Mouse (Mus musculus) thymus, postnatal 0 days (tissue): Measurements from ENCODE around the gene Zfp324. TPM values are rescaled to one million over a fixed set of nuclear protein-coding genes. Genes with fewer than 3 reads are reported as not detected.

Experiments used
- DNase-seq: peaks from one replicate; pipeline ENCODE4 v3.0.0-alpha.2; 2015; ENCODE audit warnings: low spot score
- polyA plus RNA-seq: library from polyadenylated mRNA; unstranded; fragments of >200 nt; fragmentation: Nextera tagmentation; extraction: Ambion mirVana; gene quantifications from 2 replicates; pipeline ENCODE4 v1.2.1, GENCODE M21; 2015

Gene Zfp324
- polyA plus RNA-seq, 1 experiment from 2014 or later = 5.0 TPM

DNA sequence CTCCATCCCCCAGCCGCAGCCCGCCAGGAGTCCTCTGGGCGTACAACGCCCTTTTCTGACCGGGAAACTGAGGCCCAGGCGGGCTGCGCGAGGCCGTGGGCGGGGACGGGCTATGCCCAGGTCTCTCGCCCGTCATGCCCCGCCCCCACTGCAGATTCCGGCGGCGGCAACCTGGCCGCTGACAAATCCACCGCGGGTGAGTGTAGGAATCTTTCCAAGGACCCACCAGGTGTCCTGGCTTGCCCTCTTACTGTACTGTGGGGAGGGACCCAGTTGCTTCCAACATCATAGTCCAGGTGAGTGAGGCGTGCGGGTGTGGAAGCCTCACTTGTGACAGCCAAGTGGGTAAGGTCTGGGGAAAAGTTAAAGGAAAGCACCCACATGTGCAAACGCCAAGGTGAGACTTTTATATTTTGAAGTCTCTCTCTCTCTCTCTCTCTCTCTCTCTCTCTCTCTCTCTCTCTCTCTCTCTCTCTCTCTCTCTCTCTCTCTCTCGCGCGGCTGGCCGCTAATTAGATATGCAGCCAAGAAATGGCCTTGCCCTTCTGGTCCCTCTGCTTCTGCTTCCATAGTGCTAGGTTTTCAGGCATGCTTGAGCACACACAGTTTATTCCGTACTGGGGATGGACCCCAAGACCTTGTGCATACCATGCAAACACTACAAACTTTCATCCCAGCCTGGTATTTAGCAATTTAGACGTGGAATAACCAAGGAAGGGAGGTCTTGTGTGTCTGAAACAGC, 637 bp downstream of the Zfp324 start:
- peak; percentile 45 for DNase-seq

DNA sequence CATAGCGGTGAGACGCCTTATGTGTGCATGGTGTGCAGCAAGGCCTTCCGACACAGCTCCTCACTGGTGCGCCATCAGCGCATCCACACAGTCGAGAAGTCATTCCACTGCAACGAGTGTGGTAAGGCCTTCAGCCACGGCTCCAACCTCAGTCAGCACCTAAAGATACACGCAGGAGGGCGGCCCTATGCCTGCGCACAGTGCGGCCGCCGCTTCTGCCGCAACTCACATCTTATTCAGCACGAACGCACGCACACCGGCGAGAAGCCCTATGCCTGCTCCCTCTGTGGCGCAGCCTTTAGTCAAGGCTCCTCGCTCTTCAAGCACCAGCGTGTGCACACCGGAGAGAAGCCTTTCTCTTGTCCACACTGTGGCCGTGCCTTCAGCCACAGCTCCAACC, 5.3 kb downstream of the Zfp324 start:
- DNase-seq = no peak

DNA sequence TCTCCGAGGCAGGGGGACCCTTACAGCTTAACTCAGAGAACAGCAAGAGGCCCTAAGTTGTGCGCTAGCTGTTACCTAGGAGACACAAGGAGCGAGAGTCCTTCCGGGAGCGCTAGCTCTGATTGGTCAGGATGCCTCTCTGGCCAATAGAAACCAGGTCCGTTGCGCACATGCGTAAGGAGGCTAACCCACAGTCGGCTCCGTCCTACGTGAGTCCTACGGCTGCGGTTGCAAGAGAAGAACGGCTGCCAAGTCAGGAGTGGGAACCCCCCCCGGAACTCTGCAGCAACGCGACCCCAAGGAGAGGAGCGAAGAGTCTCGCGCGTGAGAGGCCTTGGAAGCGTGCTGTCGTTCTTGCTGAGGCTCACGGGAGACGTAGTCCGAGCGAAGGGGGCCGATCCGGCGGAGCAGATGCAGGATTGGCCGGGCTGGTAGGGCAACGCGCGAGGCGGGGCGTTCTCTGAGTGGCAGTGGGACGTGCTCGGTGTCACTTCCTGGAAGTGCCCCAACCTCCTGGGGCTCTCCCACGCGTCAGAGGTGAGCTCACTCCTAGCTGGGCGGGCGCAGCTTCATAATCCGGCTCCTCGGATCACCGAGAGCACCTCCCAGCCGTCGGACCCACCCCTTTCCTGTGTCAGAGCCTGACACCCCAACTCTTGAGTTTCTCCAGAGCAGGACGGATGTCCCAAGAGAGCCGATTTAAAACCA, 12.2 kb downstream of the Zfp324 start, which contains the start of gene Zfp446:
Gene Zfp446 (plus strand): TSS at position 167 of the 708 bp plus-strand sequence.
- DNase-seq = peak; percentile 98

DNA sequence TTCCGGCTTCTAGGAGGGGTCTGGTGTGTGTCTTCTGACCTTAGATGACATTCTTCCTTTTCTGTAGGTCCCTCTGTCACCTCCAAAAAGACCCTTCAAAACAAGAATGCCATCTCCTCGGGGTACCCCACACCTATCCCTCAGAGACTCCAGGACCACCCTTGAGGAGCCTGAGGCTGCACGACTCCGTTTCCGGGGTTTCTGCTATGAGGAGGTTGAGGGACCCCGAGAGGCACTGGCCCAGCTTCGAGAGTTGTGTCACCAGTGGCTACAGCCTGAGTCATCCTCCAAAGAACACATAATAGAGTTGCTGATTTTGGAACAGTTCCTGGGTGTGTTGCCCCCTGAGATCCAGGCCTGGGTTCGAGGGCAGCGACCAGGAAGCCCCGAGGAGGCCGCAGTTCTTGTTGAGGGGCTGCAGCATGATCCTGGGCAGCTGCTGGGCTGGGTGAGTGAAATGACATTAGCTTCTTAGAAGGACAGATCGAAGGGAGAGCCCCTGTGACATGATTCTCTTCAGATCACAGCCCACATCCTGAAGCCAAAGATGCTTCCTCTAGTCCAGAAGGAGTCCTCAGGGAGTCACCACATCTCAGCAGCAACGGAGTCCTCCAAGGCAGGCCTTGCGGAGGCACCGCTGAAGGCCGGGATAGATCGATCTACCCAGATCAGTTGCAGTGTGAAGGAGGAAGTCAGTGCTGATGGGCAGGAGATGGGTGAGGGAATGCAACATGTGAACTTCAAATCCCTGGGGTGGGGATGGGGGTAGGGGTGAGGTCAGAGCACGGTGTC, 13.5 kb downstream of the Zfp324 start:
- DNase-seq = no peak

DNA sequence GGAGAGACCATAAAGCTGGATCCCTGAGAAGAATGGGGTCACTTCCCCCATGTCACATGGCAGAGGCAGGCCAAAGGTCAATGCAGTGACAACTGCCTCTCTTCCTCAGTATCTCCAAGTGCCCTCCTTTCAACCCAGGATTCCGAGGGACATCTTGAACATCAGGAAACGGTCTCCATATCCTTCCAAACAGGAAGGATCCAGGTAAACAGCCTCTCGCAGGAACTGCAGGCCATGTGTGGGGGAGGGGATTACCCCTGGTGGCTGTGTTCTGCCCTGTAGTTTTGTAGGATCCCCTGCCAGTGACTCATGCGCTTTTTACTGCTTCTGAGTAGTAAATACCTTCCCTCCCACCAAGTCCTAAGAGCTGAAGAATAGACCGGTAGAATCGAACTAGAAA, 14.1 kb downstream of the Zfp324 start:
- DNase-seq = no peak

DNA sequence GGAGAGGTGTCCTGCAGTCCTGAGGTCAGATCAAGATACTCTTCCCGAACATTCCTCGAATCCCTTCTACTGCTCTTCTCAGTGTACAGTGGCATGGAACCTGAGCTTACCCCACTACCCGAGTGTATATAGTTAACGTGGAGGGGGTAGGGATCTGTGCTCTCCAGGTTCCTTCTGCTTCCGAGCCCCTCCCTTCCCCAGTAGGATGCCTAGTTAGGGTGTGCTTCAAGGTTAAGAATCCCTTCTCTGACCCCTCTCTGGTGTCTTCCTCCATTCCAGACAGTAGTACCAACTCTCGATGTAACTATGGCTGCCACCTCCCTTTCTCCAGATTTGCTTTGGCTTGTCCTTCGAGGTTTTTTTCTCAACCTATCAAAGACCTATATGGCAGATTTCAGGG, 14.7 kb downstream of the Zfp324 start:
- no peak for DNase-seq

DNA sequence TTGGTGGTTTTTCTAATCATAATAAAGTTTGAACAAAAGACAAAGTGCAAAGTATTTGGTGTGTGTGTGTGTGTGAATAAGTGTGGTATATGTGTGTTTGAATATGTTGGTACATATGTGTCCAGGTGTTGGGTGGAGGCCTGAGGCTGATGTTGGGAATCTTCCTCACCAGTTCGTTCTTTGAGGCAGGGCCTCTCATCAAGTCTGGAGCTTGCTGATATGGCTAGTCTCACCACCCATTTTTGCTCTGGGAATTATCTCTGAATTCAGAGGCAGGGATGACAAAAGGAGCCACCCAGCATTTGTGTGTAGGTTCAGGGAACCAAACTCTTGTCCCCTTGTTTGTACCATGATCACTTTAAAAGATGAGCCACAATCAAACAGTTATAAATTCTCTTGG, 20.1 kb downstream of the Zfp324 start:
- no peak for DNase-seq

DNA sequence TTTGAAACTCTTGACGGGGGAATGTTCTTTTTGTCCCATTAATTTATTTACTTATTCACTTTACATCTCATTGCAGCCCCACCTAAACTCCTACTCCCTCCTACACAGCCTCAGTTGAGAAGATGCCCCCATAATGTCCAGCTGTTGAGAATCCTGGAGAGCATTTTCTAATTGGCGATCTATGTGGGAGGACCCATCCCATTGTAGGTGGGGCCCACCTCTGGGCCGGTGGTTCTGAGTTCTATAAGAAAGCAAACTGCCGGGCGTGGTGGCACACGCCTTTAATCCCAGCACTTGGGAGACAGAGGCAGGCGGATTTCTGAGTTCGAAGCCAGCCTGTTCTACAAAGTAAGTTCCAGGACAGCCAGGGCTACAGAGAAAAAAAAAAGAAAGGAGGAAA, 21.3 kb downstream of the Zfp324 start:
- no peak for DNase-seq

DNA sequence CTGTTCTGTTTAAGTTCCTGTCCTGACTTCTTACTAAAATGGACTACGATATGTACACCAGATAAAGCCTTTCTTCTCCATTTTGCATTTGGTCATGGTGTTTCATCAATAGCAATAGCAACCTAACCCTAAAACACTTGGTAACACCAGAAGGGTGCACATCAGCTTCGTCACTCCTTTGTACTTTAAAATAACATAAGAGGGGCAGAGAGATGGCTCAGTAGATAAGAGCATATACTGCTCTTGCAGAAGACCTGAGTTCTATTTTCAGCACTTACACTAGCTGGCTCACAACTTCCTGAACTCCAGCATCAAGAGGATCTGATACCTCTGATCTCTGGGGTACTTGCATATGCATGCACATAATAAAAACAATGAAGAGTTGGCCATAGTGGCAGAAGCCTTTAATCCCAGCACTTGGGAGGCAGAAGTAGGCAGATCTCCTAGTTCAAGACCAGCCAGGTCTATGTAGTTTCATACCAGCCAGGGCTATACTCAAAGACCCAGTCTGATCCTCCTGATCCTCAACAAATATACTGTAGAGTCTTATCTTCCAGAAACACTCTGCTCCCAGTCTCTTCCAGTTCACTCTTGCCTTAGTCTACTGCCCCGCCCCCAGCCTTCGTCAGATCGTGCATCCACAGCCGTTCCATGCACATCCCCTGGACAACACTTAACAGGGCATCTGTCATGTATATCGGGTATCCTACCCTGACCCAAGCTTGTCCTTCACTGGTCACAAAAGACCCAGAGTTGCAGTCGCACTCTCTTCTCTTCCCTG, 22.0 kb downstream of the Zfp324 start:
- peak; percentile 39 for DNase-seq

DNA sequence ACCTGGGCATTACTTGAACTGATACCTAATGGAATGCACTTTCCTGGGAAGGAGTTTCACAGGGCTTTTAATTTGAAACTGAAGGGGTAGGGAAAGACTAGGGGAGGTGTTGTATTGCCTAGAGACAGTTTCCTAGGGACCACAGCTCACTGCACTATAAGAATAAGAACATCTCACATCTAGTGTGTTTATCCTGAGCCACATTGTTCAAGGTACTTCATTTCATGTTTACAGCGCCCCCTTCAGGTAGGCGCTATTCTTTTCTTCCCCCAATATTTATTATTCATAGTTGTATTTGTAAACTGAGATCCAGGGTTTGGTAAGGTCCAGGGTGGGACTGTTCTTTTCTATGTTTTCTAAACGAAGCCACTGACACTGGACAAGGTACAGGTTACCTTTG, 26.6 kb downstream of the Zfp324 start:
- DNase-seq = peak; percentile 63

DNA sequence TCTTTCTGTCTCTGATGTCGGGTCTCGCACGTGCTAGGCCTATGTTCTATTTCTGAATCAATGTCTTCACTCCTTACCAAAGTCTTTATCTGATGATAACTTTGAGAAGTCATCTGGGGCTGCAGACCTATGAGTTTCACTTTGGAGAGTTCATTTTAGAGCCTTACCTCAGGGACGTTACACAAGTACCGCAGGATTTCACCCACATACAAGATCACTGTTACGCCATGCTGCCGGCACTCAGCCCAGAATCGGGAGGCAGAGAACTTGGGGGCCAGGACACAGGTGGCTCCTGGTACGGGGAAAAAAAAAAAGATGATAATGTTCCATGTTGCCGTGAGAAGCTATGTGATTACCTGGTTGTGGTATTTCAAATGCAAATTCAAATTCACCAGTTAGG, 27.5 kb downstream of the Zfp324 start:
- no peak for DNase-seq

DNA sequence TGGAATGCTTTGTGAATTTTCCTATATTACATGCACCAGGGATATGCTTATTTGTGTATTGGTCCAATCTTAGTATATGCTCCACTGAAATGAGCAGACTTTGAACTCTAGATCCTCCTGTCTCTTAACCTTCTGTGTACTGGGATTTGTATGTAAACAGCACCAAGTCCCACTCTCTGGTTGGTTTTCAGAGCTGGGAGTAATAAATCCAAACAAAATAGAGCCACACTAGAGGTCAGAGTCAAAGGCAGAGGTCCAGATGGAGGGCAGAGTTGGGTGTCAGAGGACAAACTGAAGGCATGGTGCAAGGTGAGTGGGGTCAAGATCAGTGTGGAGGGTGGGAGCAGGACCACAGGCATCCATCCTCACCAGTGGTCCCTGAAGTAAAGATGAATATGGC, 30.2 kb downstream of the Zfp324 start:
- no peak for DNase-seq

DNA sequence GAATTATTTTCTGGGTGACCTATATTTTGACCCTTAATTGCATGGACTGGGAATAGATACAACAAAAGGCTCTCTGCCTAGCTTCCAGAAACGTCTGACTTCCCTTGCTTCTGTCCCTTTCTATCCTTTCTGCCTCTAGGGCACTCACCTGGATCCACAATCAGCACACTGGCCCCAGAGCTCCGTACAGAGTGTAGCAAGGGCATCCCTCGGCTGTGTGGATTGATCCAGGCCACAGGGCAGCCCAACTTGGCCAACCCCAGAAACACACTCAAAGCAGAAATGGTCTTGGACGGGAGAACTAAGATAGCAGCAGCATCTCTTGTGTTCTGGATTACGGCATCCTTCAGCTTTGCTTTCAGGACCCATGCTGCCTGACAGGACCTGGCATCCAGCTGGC, 31.6 kb downstream of the Zfp324 start:
- DNase-seq = no peak

DNA sequence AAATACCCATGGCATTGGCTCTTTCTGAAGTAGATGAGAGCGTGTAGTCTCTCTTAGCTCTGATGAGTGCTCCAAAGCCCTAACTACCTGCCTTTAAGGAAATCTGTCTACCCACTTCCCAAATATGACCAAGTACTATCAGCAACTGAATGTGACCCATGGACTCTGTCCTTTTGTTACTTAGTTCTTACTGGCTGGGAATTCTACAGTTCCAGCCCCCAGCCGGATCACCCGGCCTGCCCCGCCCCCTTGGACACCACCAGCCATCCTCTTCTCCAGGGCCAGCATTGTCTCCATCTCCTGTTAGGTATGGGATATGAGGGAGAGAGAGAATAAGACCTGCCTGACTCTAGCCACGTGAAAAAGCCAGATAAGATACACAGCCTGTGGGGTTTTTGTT, 32.4 kb downstream of the Zfp324 start, which contains the start of gene Slc27a5:
Gene Slc27a5 (minus strand): TSS at position 140 of the 400 bp plus-strand sequence.
- DNase-seq = no peak

DNA sequence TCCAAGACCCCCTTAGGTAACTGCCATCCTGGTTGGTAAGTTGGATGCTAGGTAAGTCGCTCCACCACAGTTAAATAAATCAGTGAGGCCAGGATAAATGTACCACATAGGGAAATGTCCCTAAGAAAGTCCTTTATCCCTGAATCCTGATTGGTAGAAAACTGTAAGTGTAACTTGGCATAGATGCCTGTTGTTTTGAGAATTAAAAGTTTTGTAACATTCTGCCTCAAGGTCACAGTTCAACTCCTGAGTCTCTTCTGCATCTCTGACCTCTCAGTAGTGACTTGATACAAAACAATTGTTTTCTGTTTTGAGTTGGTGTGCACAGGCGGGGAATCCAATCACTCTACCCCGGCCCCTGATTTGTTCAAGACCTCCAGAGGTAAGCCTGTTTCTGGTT, 33.2 kb downstream of the Zfp324 start, which contains the start of gene Trim28:
Gene Trim28 (plus strand): TSS at position 264 of the 400 bp plus-strand sequence.
- DNase-seq = no peak

DNA sequence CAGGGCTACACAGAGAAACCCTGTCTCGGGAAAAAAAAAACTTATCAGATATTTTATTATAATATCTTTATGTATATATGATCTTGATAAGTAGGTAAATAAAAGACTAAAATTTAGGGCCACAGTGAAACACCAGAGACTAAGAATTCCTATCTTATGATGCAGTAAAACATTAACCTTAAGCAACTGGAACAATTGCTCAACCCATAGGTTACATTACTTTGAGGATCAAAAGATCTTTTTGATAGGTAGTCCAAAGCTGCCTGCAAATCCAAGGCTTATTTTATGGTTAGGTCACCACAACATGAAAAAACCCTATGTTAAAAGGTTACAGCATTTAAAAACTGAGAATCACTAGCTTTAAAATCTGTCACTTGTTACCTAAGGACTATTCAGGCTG, 35.9 kb downstream of the Zfp324 start:
- no peak for DNase-seq

DNA sequence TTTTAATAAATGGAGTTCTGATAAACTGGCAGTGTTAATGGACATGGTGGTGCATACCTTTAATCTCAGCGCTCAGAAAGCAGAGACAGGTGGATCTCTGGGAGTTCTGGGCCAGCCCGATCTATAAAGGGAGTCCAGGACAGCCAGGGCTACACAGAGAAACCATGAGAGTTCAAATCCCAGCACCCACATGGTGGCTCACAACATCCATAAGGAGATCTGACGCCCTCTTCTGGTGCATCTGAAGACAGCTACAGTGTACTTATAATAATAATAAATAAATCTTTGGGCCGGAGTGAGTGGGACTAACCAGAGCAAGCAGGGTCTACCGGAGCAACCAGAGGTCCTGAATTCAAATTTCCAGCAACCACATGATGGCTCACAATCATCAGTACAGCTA, 37.7 kb downstream of the Zfp324 start:
- DNase-seq = no peak

DNA sequence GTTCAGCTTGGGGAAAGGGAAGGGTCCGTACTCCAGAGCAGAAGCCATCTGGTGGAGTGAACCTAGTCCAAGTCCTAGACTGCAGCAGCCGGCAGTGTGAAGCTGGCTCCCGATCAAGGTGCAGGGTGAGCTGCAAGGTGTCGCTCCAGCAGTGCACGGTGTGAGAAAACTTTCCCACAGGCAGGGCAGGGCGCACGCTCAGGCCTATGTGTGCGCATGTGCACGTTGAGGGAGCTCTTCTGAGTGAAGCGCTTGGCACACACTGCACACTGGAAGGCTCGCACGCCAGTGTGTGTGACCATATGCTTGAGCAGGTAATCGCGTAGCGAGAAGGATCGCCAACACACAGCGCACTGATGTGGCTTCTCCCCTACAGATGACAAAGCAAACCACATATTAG, 40.4 kb downstream of the Zfp324 start:
- DNase-seq = no peak

DNA sequence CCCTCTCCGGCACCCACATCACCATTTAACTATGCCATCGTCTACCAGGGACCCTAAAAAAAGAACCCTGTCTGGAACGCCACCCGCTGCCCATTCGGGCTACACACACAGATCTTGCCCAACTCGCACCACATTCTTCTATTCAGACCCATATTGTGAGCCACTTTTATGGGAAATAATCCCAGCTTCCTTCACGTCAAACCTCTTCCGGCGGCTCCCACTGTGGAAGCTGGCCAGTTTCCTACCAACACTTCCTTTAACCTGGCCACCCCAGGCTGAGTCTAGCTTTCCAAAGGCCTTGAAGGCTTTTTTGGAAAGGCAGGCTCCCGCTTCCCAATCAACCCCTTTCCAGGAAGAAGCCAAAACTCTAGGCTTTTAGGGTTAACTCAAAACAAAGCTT, 40.9 kb downstream of the Zfp324 start:
- DNase-seq = no peak

DNA sequence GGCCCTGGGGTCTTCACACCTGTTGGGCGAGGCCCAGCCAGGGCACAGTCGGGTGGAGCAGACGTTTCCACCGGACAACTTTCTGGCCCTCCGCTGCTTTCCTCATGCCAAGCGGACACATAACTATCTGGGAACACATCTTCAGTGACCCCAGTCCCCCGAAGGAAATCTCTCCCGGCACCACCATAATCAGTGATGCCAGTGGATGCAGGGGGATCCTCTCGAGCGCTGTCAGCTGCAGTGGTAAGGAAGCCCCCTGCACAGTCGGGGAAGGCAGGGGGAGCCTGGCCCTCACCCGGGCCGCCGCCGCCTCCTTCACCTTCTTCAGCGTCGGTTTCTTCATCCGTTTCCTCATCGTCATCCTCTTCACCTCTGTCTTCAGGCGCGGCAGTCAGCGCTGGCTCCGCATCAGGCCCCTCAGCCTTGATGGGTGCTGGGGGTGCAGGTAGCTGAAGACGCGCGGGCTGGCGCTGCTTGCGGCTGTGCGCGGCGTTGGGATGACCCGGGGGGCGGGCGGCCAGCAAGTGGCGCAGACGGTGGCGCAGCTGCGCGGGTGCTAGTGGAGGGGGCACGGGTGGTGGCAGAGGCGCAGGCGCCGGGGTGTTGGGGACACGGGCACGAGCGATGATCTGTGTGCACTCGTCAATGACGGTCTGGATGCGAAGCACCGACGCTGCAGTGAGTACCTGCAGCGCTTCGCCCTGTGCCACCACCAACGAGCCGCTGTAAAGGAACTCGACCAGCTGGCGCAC, 41.9 kb downstream of the Zfp324 start:
- DNase-seq = no peak
